Mouse (Mus musculus): ENCODE results near the gene Ldlrad3.

DNA sequence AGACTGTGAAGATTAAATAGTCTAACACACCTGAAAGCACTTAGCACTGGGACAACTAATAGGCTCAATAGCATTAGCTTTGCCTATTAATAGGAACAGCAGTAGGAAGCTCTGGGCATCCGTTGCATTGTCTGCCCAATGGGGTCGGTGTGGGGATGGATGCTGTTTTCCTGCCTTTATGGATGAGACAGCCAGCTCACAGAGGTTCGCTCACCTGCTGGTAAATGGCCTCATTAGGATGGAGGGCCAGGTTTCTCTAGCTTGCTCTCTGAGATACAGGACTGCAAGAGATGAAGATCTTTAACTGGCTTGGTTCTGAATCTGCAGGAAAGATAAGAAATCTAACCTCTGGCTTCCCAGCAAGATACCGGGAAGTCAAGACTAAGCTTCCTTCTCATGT, 284.0 kb downstream of the Ldlrad3 start:
- TF ChIP-seq CTCF (IDR thresholded peaks at IDR 0.05; ENCODE audit: low read depth, low read length): no peak
- TF ChIP-seq POLR2A (IDR thresholded peaks at IDR 0.05; ENCODE audit: borderline replicate concordance, low read depth, low read length): no peak
